Mouse (Mus musculus) embryonic facial prominence, embryonic 14.5 days (tissue): Measurements from ENCODE around the gene Ttll5. TPM values are rescaled to one million over a fixed set of nuclear protein-coding genes. Genes with fewer than 3 reads are reported as not detected.
A peak's percentile ranks its signal among the peaks of the same experiment; 100 is the strongest.

Source experiments
- ATAC-seq: fragments of 200-750 bp; cut with Nextera tagmentation; 2 replicates; pipeline ENCODE4 v1.8.0; 2017; ENCODE audit warnings: low read depth, moderate number of reproducible peaks, moderate TSS enrichment
- DNase-seq: peaks from one replicate; pipeline ENCODE4 v3.0.0-alpha.2; 2015; ENCODE audit warnings: low spot score
- H3K27ac ChIP-seq: fragments of 300-500 bp; sonication (generic); replicated peaks from 2 replicates; pipeline ENCODE4 v1.5.1; 2014; ENCODE audit warnings: low read depth, mild to moderate bottlenecking, low read length, moderate library complexity
- H3K27me3 ChIP-seq: fragments of 300-500 bp; sonication (generic); replicated peaks from 2 replicates; pipeline ENCODE4 v1.6.1; 2014; ENCODE audit warnings: low read length; ENCODE audit not compliant: control insufficient read depth, insufficient read depth
- H3K36me3 ChIP-seq: fragments of 300-500 bp; sonication (generic); 2 replicates; pipeline ENCODE4 v1.6.1; 2014; ENCODE audit warnings: low read length, mixed read lengths; ENCODE audit not compliant: control insufficient read depth, insufficient read depth
- H3K4me1 ChIP-seq: fragments of 300-500 bp; sonication (generic); 2 replicates; pipeline ENCODE4 v1.6.1; 2014; ENCODE audit warnings: antibody characterized with exemption, low read length; ENCODE audit not compliant: control insufficient read depth, insufficient read depth
- H3K4me2 ChIP-seq: fragments of 300-500 bp; sonication (generic); 2 replicates; pipeline ENCODE4 v1.6.1; 2014; ENCODE audit warnings: low read depth, mild to moderate bottlenecking, low read length, moderate library complexity, mixed read lengths
- H3K4me3 ChIP-seq: fragments of 300-500 bp; sonication (generic); 2 replicates; pipeline ENCODE4 v1.5.1; 2014; ENCODE audit warnings: low read depth, mild to moderate bottlenecking, low read length
- H3K9ac ChIP-seq: fragments of 300-500 bp; sonication (generic); 2 replicates; pipeline ENCODE4 v1.6.1; 2014; ENCODE audit warnings: low read depth, mild to moderate bottlenecking, low read length, moderate library complexity, mixed read lengths
- H3K9me3 ChIP-seq: fragments of 300-500 bp; sonication (generic); 2 replicates; pipeline ENCODE4 v1.6.1; 2016; ENCODE audit warnings: low read length; ENCODE audit not compliant: control insufficient read depth
- WGBS: fragments of 180-500 bp; shearing (Covaris S2); extraction: QIAGEN DNeasy Blood & Tissue Kit; methylation state at CpG from one replicate; pipeline ENCODE4 v1.1.7; 2014; 5-methylcytosine and 5-hydroxymethylcytosine counted together
- polyA plus RNA-seq: library from polyadenylated mRNA; unstranded; fragments of >200 nt; fragmentation: Nextera tagmentation; extraction: Ambion mirVana; gene quantifications from 2 replicates; pipeline ENCODE4 v1.2.1, GENCODE M21; 2014

Gene Ttll5
- polyA plus RNA-seq, 1 experiment from 2014 or later, result 12.4 TPM

- peaks cover 21% of the 10 kb centered on the region for H3K4me1 ChIP-seq
- ATAC-seq, result peak; percentile 90
- H3K27me3 ChIP-seq, result no peaks in the 10 kb centered on the region
- no peaks in the 10 kb centered on the region for H3K9me3 ChIP-seq
- no peak overlapping the region for H3K9ac ChIP-seq
- H3K36me3 ChIP-seq, result peaks cover 9% of the 10 kb centered on the region; the same call in 1 of the 2 replicates
- DNase-seq, result peak; percentile 91
- no peak overlapping the region for H3K4me3 ChIP-seq
- peak overlapping the region; percentile 82 for H3K27ac ChIP-seq
- peak overlapping the region; percentile 5; the same call in 1 of the 2 replicates for H3K4me2 ChIP-seq
- 23% methylated on average over 9 of the region's 9 CpGs for WGBS
Observed at GRCm38 (mm10) chr12:86000641-86001073, 176.2 kb downstream of the Ttll5 start.

GRCm38 (mm10) chr12:86001120-86001655 is 176.7 kb downstream of the Ttll5 start:
- Histone ChIP-seq H3K4me1 (peaks cover 21% of the 10 kb centered on the region), H3K4me3 (no peak overlapping the region), H3K4me2 (no peak overlapping the region; the same call in 1 of the 2 replicates), H3K9me3 (no peaks in the 10 kb centered on the region), H3K36me3 (peaks cover 9% of the 10 kb centered on the region; the same call in 1 of the 2 replicates), H3K9ac (no peak overlapping the region), H3K27ac (peak overlapping the region; percentile 82), H3K27me3 (no peaks in the 10 kb centered on the region)
- WGBS, result 21% methylated on average over 7 of the region's 7 CpGs
- DNase-seq, result peak; percentile 69
- ATAC-seq, result peak; percentile 82; the same call in 1 of the 2 replicates

- Histone ChIP-seq H3K27me3 (no peaks in the 10 kb centered on the region), H3K4me3 (no peak overlapping the region), H3K4me1 (peaks cover 24% of the 10 kb centered on the region), H3K9ac (no peak overlapping the region), H3K4me2 (no peak overlapping the region), H3K27ac (no peak overlapping the region), H3K9me3 (no peaks in the 10 kb centered on the region), H3K36me3 (no peaks in the 10 kb centered on the region)
- no peak for DNase-seq
- WGBS, result 95% methylated on average over 3 of the region's 3 CpGs
- no peak for ATAC-seq
Observed at GRCm38 (mm10) chr12:86004627-86005026, 180.2 kb downstream of the Ttll5 start.

GRCm38 (mm10) chr12:86007377-86007776 is 182.9 kb downstream of the Ttll5 start:
- H3K27ac ChIP-seq, result peak overlapping the region; percentile 40; the same call in 1 of the 2 replicates
- DNase-seq (peak; percentile 50), ATAC-seq (no peak)
- peaks cover 25% of the 10 kb centered on the region for H3K4me1 ChIP-seq
- H3K9ac ChIP-seq, result no peak overlapping the region
- WGBS, result 69% methylated on average over 3 of the region's 3 CpGs
- H3K4me2 ChIP-seq, result no peak overlapping the region
- H3K36me3 ChIP-seq, result no peaks in the 10 kb centered on the region
- H3K27me3 ChIP-seq, result no peaks in the 10 kb centered on the region
- H3K4me3 ChIP-seq, result no peak overlapping the region
- H3K9me3 ChIP-seq, result no peaks in the 10 kb centered on the region

GRCm38 (mm10) chr12:86010656-86011055 is 186.2 kb downstream of the Ttll5 start:
- Histone ChIP-seq H3K27ac (peak overlapping the region; percentile 79), H3K4me3 (no peak overlapping the region), H3K4me2 (no peak overlapping the region), H3K4me1 (peaks cover 45% of the 10 kb centered on the region), H3K9me3 (no peaks in the 10 kb centered on the region), H3K27me3 (no peaks in the 10 kb centered on the region), H3K9ac (no peak overlapping the region), H3K36me3 (no peaks in the 10 kb centered on the region)
- peak; percentile 77 for DNase-seq
- WGBS, result 30% methylated on average over 5 of the region's 5 CpGs
- no peak; the same call in 1 of the 2 replicates for ATAC-seq

GRCm38 (mm10) chr12:86012195-86012594 is 187.7 kb downstream of the Ttll5 start:
- DNase-seq (no peak), ATAC-seq (no peak)
- H3K4me1 ChIP-seq, result peaks cover 43% of the 10 kb centered on the region
- H3K4me2 ChIP-seq, result no peak overlapping the region
- H3K9ac ChIP-seq, result no peak overlapping the region
- no peaks in the 10 kb centered on the region for H3K36me3 ChIP-seq
- H3K9me3 ChIP-seq, result no peaks in the 10 kb centered on the region
- no peak overlapping the region for H3K27ac ChIP-seq
- 61% methylated on average over 2 of the region's 2 CpGs for WGBS
- H3K4me3 ChIP-seq, result no peak overlapping the region
- no peaks in the 10 kb centered on the region for H3K27me3 ChIP-seq

GRCm38 (mm10) chr12:86014174-86014573 is 189.7 kb downstream of the Ttll5 start:
- no peak overlapping the region for H3K9ac ChIP-seq
- WGBS, result 51% methylated on average over 2 of the region's 2 CpGs
- no peaks in the 10 kb centered on the region for H3K9me3 ChIP-seq
- DNase-seq, result no peak
- H3K27me3 ChIP-seq, result no peaks in the 10 kb centered on the region
- H3K36me3 ChIP-seq, result no peaks in the 10 kb centered on the region
- no peak overlapping the region for H3K4me2 ChIP-seq
- no peak for ATAC-seq
- H3K4me1 ChIP-seq, result peaks cover 36% of the 10 kb centered on the region
- peak overlapping the region; percentile 72 for H3K27ac ChIP-seq
- H3K4me3 ChIP-seq, result no peak overlapping the region

GRCm38 (mm10) chr12:86014621-86015020 is 190.2 kb downstream of the Ttll5 start:
- 63% methylated on average over 3 of the region's 3 CpGs for WGBS
- ATAC-seq, result no peak
- H3K27ac ChIP-seq, result peak overlapping the region; percentile 72

GRCm38 (mm10) chr12:86015114-86015513 is 190.7 kb downstream of the Ttll5 start:
- ATAC-seq (no peak), DNase-seq (no peak)
- Histone ChIP-seq H3K9me3 (no peaks in the 10 kb centered on the region), H3K4me1 (peaks cover 34% of the 10 kb centered on the region), H3K9ac (no peak overlapping the region), H3K36me3 (no peaks in the 10 kb centered on the region), H3K27me3 (no peaks in the 10 kb centered on the region), H3K4me2 (no peak overlapping the region), H3K4me3 (no peak overlapping the region), H3K27ac (no peak overlapping the region)
- 71% methylated on average over 2 of the region's 2 CpGs for WGBS

More at GRCm38 (mm10) chr12:86014621-86015020, 190.2 kb downstream of the Ttll5 start:
- no peaks in the 10 kb centered on the region for H3K36me3 ChIP-seq
- H3K4me2 ChIP-seq, result no peak overlapping the region
- H3K9ac ChIP-seq, result no peak overlapping the region
- H3K27me3 ChIP-seq, result no peaks in the 10 kb centered on the region
- H3K4me3 ChIP-seq, result no peak overlapping the region
- H3K9me3 ChIP-seq, result no peaks in the 10 kb centered on the region
- DNase-seq, result no peak
- peaks cover 36% of the 10 kb centered on the region for H3K4me1 ChIP-seq
